Mouse (Mus musculus) embryonic facial prominence, embryonic 13.5 days (tissue): ENCODE data around the gene Prpsap1. TPM values are rescaled to one million over a fixed set of nuclear protein-coding genes. Genes with fewer than 3 reads are reported as not detected.
A peak's percentile ranks its signal among the peaks of the same experiment; 100 is the strongest.
"Not testable (repeated sequence)": the region's sequence is repeated elsewhere in the genome, so short reads cannot be mapped to it uniquely, and the experiment has no call there.

Experiments
- ATAC-seq: fragments of 200-750 bp; cut with Nextera tagmentation; 2 replicates; pipeline ENCODE4 v1.8.0; 2017; ENCODE audit warnings: low read depth; ENCODE audit not compliant: insufficient number of reproducible peaks, insufficient read depth, low FRiP score, low TSS enrichment
- H3K27ac ChIP-seq: fragments of 300-500 bp; sonication (generic); 2 replicates; pipeline ENCODE4 v1.5.1; 2015; ENCODE audit warnings: moderate library complexity, mild to moderate bottlenecking, inconsistent platforms
- H3K27me3 ChIP-seq: fragments of 300-500 bp; sonication (generic); 2 replicates; pipeline ENCODE4 v1.6.1; 2015; ENCODE audit warnings: mild to moderate bottlenecking, inconsistent platforms
- H3K36me3 ChIP-seq: fragments of 300-500 bp; sonication (generic); 2 replicates; pipeline ENCODE4 v1.6.1; 2015; ENCODE audit warnings: mild to moderate bottlenecking, inconsistent platforms
- H3K4me1 ChIP-seq: fragments of 300-500 bp; sonication (generic); 2 replicates; pipeline ENCODE4 v1.6.1; 2015; ENCODE audit warnings: inconsistent platforms
- H3K4me2 ChIP-seq: fragments of 300-500 bp; sonication (generic); 2 replicates; pipeline ENCODE4 v1.6.1; 2015; ENCODE audit warnings: moderate library complexity, mild to moderate bottlenecking, inconsistent platforms
- H3K4me3 ChIP-seq: fragments of 300-500 bp; sonication (generic); 2 replicates; pipeline ENCODE4 v1.5.1; 2015; ENCODE audit warnings: mild to moderate bottlenecking, inconsistent platforms
- H3K9ac ChIP-seq: fragments of 300-500 bp; sonication (generic); 2 replicates; pipeline ENCODE4 v1.6.1; 2015; ENCODE audit warnings: mild to moderate bottlenecking, inconsistent platforms
- H3K9me3 ChIP-seq: fragments of 300-500 bp; sonication (generic); 2 replicates; pipeline ENCODE4 v1.6.1; 2016; ENCODE audit warnings: inconsistent platforms
- WGBS: fragments of 180-500 bp; shearing (Covaris S2); methylation state at CpG from one replicate; pipeline ENCODE4 v1.1.7; 2015; ENCODE audit warnings: mixed read lengths; 5-methylcytosine and 5-hydroxymethylcytosine counted together
- polyA plus RNA-seq: library from polyadenylated mRNA; unstranded; fragments of >200 nt; fragmentation: Nextera tagmentation; extraction: Ambion mirVana; gene quantifications from 2 replicates; pipeline ENCODE4 v1.2.1, GENCODE M21; 2015

Gene Prpsap1
- polyA plus RNA-seq, 1 experiment from 2014 or later, result 186 TPM

DNA sequence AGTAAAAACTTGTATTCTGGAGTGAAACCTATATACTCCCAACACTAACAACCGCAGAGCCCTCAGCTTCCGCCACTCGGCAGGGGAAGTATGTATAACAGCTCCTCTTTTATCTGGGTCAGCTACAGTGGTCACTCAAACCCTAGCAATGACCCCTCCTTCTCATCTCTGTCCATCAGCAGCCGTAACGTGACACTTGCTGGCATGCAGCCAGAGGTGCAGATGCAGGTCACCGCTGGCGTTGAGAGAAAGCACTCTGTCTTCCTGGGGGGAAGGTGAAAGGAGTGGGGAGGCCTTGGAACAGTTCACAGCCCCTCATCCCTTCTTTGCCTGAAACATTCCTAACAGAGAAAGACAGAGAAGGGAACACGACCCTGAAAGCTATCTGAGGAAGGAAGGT, 14.2 kb downstream of the Prpsap1 start:
- ATAC-seq, result no peak
- WGBS, result 52% methylated on average over 8 of the region's 8 CpGs
- peaks cover 97% of the 10 kb centered on the region for H3K36me3 ChIP-seq

DNA sequence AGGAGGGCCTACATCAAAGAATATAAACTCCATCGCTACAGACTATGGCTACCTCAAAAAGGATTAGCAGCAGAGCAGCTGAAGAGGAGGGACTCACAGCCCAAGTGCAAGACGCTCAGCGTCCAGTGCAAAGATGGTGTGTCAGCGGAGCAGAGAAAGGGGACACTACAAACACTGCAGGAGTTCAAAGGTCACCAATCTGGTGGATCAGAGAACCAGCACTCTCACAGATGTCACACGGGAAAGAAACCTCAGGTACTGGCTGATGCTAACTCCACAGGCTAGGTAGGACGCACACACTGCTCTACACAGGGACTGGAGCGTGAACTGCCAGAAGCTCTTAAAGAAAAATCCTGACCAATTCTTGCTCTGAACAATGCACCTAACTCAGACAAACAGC, 15.0 kb downstream of the Prpsap1 start:
- Histone ChIP-seq H3K36me3 (peaks cover 97% of the 10 kb centered on the region), H3K9me3 (no peaks in the 10 kb centered on the region), H3K4me2 (no peak overlapping the region), H3K27ac (no peak overlapping the region), H3K4me1 (no peaks in the 10 kb centered on the region), H3K4me3 (no peak overlapping the region), H3K27me3 (no peaks in the 10 kb centered on the region), H3K9ac (no peak overlapping the region)
- 69% methylated on average over 7 of the region's 7 CpGs for WGBS
- ATAC-seq, result no peak

More for the DNA sequence above, 14.2 kb downstream of the Prpsap1 start:
- H3K27ac ChIP-seq, result no peak overlapping the region
- H3K27me3 ChIP-seq, result no peaks in the 10 kb centered on the region
- no peak overlapping the region for H3K9ac ChIP-seq
- H3K4me2 ChIP-seq, result no peak overlapping the region
- H3K4me3 ChIP-seq, result no peak overlapping the region
- no peaks in the 10 kb centered on the region for H3K9me3 ChIP-seq
- no peaks in the 10 kb centered on the region for H3K4me1 ChIP-seq

DNA sequence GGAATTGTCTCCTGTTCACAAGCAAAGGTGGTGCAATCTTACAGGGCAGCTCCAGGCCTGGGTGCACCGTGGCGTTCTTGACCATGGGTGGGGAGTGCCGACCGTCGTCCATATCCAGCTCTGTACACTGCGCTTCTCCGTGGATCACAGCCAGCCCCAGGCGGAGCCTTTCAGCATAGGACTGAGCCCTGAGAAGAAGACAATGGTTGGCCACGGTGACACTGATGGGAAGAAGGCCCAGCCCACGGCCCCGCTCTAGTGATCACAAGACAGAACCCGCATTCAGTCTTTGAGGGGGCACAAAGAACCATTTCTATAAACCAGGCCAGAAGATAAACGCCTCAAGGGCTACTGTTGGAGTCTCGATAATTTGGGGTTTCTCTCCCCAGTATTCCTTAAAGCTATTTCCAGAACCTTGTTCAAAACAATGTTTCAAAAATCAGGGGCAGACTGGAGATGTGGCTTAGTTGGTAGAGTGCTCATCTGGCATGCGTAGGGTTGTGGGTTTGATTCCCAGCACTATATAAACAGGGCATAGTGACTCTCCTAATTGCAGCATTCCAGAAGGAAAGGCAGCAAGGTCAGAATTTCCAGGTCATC, 16.7 kb downstream of the Prpsap1 start:
- no peak overlapping the region; the same call in 1 of the 2 replicates for H3K27ac ChIP-seq
- H3K36me3 ChIP-seq, result peaks cover 100% of the 10 kb centered on the region
- WGBS, result 67% methylated on average over 15 of the region's 15 CpGs
- no peak overlapping the region for H3K9ac ChIP-seq
- no peak overlapping the region for H3K4me3 ChIP-seq
- no peaks in the 10 kb centered on the region for H3K4me1 ChIP-seq
- no peak overlapping the region for H3K4me2 ChIP-seq
- H3K9me3 ChIP-seq, result no peaks in the 10 kb centered on the region
- H3K27me3 ChIP-seq, result no peaks in the 10 kb centered on the region
- ATAC-seq, result no peak

DNA sequence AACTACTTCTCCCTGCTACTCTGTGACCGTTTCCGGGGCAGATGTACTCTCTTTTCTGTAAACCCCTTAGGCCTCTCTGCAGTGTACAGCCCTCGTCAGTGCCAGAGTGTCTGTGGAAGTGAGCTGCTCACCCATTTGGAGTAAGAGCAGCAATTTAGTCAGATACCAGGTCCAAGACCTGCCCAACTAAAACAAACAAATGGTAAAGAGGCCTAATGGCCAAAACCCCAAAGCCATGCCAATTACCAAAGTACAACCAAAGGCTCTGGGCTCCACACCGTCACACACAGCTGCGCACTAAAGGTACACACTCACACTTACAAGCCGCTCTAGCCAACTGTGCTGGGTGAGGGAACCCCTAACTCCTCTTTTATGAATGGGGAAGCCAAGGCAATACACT, 17.3 kb downstream of the Prpsap1 start:
- WGBS, result 89% methylated on average over 6 of the region's 6 CpGs
- Histone ChIP-seq H3K4me2 (no peak overlapping the region), H3K36me3 (peaks cover 100% of the 10 kb centered on the region), H3K4me3 (no peak overlapping the region), H3K27ac (no peak overlapping the region), H3K4me1 (no peaks in the 10 kb centered on the region), H3K9me3 (no peaks in the 10 kb centered on the region), H3K9ac (no peak overlapping the region), H3K27me3 (no peaks in the 10 kb centered on the region)
- ATAC-seq, result no peak

- no peaks in the 10 kb centered on the region for H3K27me3 ChIP-seq
- no peak overlapping the region for H3K4me2 ChIP-seq
- no peak overlapping the region for H3K27ac ChIP-seq
- H3K36me3 ChIP-seq, result peaks cover 100% of the 10 kb centered on the region
- H3K4me3 ChIP-seq, result no peak overlapping the region
- no peak for ATAC-seq
- no peaks in the 10 kb centered on the region for H3K4me1 ChIP-seq
- WGBS, result 89% methylated on average over 10 of the region's 10 CpGs
- no peak overlapping the region for H3K9ac ChIP-seq
- H3K9me3 ChIP-seq, result no peaks in the 10 kb centered on the region
Observed at GRCm38 (mm10) chr11:116476041-116476440, 18.0 kb downstream of the Prpsap1 start.

GRCm38 (mm10) chr11:116472275-116472674, 21.7 kb downstream of the Prpsap1 start:
- 80% methylated on average over 4 of the region's 4 CpGs for WGBS
- H3K9ac ChIP-seq, result peak overlapping the region; percentile 11; the same call in 1 of the 2 replicates
- no peak overlapping the region for H3K4me3 ChIP-seq
- H3K36me3 ChIP-seq, result peaks cover 78% of the 10 kb centered on the region
- H3K4me1 ChIP-seq, result no peaks in the 10 kb centered on the region
- H3K4me2 ChIP-seq, result no peak overlapping the region
- H3K9me3 ChIP-seq, result no peaks in the 10 kb centered on the region
- no peak overlapping the region for H3K27ac ChIP-seq
- H3K27me3 ChIP-seq, result no peaks in the 10 kb centered on the region
- ATAC-seq, result no peak

GRCm38 (mm10) chr11:116470896-116471295, 23.1 kb downstream of the Prpsap1 start:
- WGBS, result 87% methylated on average over 4 of the region's 4 CpGs
- H3K36me3 ChIP-seq, result peaks cover 64% of the 10 kb centered on the region
- no peak overlapping the region for H3K9ac ChIP-seq
- H3K4me1 ChIP-seq, result no peaks in the 10 kb centered on the region
- no peak overlapping the region for H3K4me2 ChIP-seq
- H3K9me3 ChIP-seq, result no peaks in the 10 kb centered on the region
- H3K27ac ChIP-seq, result no peak overlapping the region
- no peak for ATAC-seq
- H3K4me3 ChIP-seq, result no peak overlapping the region
- H3K27me3 ChIP-seq, result no peaks in the 10 kb centered on the region

GRCm38 (mm10) chr11:116470249-116470648, 23.8 kb downstream of the Prpsap1 start:
- Histone ChIP-seq H3K9me3 (no peaks in the 10 kb centered on the region), H3K9ac (no peak overlapping the region), H3K27ac (no peak overlapping the region), H3K4me1 (no peaks in the 10 kb centered on the region), H3K36me3 (peaks cover 57% of the 10 kb centered on the region), H3K4me3 (no peak overlapping the region), H3K4me2 (no peak overlapping the region), H3K27me3 (no peaks in the 10 kb centered on the region)
- ATAC-seq, result no peak
- 83% methylated on average over 3 of the region's 3 CpGs for WGBS

- H3K36me3 ChIP-seq, result peaks cover 38% of the 10 kb centered on the region
- not testable (repeated sequence) for H3K27ac ChIP-seq, H3K9ac ChIP-seq, H3K4me2 ChIP-seq, ATAC-seq, H3K4me1 ChIP-seq, H3K9me3 ChIP-seq, H3K4me3 ChIP-seq, H3K27me3 ChIP-seq
- 83% methylated on average over 3 of the region's 3 CpGs for WGBS
Observed at GRCm38 (mm10) chr11:116468338-116468737, 25.7 kb downstream of the Prpsap1 start.

DNA sequence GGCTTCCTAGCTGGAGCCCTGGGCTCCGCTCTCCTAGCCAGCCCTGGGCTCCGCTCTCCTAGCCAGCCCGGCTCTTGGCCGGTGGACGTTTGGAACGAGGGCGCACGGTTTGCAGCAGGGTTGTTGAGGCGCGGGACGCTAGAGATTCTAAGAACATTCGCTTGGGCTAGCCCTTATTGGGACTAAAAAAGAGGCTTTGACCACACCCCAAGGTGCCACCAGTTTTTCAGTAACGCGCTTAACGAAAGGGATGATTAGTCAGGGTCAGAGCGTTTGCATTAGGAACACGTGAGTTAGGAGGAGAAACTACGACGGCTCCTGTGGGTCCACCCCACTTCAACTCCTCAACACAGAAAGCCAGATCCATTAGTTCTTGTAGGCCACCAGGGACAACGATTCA, 27.9 kb downstream of the Prpsap1 start, which contains the start of gene Qrich2:
Qrich2 (minus strand) TSS at position 101 of the 400 bp plus-strand sequence.
- Histone ChIP-seq H3K4me3 (no peak within 1 kb of the TSS), H3K36me3 (peaks cover 16% of the 10 kb centered on the region), H3K4me1 (no peaks in the 10 kb centered on the region), H3K27ac (no peak within 1 kb of the TSS), H3K9ac (no peak within 1 kb of the TSS), H3K4me2 (no peak within 1 kb of the TSS), H3K27me3 (no peaks in the 10 kb centered on the region), H3K9me3 (no peaks in the 10 kb centered on the region)
- no peak for ATAC-seq
- 71% methylated on average over 20 of the region's 20 CpGs for WGBS

DNA sequence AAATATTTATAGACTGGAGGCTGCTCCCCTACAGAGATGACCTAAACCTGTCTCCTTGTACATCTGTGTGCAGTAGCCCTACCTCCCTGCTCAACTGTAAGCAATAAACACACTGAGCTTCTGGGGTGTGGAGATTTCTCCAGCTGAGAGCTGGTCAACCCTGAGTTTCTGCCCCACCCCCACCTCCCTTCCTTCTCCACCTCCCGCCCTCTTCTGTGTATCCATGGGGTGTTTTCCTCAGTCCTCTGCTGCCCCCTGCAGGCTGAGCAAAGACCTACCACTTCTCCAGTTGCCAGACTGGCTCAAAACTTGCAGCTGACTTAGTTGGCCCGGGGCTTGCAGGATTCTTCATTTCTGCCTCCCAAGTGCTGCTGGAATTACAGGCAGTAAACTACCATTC, 30.2 kb downstream of the Prpsap1 start:
- Histone ChIP-seq H3K27me3 (no peaks in the 10 kb centered on the region), H3K4me1 (no peaks in the 10 kb centered on the region), H3K4me3 (no peak overlapping the region), H3K9me3 (no peaks in the 10 kb centered on the region), H3K27ac (no peak overlapping the region), H3K4me2 (no peak overlapping the region), H3K9ac (no peak overlapping the region), H3K36me3 (no peaks in the 10 kb centered on the region)
- ATAC-seq, result no peak
- 6% methylated on average over 2 of the region's 2 CpGs for WGBS

GRCm38 (mm10) chr11:116463338-116463737, 30.7 kb downstream of the Prpsap1 start:
- 61% methylated on average over 5 of the region's 5 CpGs for WGBS
- ATAC-seq, result no peak
- no peak overlapping the region for H3K9ac ChIP-seq

More at GRCm38 (mm10) chr11:116463338-116463737, 30.7 kb downstream of the Prpsap1 start:
- H3K9me3 ChIP-seq, result no peaks in the 10 kb centered on the region
- H3K4me2 ChIP-seq, result no peak overlapping the region
- no peaks in the 10 kb centered on the region for H3K36me3 ChIP-seq
- H3K27me3 ChIP-seq, result no peaks in the 10 kb centered on the region
- no peaks in the 10 kb centered on the region for H3K4me1 ChIP-seq
- no peak overlapping the region for H3K27ac ChIP-seq
- H3K4me3 ChIP-seq, result no peak overlapping the region
